Mouse (Mus musculus): Measurements from ENCODE around the gene Sft2d1.
"Not testable (repeated sequence)": the region's sequence is repeated elsewhere in the genome, so short reads cannot be mapped to it uniquely, and the experiment has no call there.

GRCm38 (mm10) chr17:8264638-8265037, 46.3 kb upstream of the Sft2d1 start:
- TF ChIP-seq CTCF (IDR thresholded peaks at IDR 0.05; ENCODE audit: extremely low read depth, insufficient read length, insufficient replicate concordance, low read depth, low read length); POLR2A (IDR thresholded peaks at IDR 0.05; ENCODE audit: low read depth, low read length): not testable (repeated sequence)

Measured in small intestine, adult 2 months (tissue).